Mouse (Mus musculus): ENCODE data around the gene Chd3.

Chd3 gene

DNA sequence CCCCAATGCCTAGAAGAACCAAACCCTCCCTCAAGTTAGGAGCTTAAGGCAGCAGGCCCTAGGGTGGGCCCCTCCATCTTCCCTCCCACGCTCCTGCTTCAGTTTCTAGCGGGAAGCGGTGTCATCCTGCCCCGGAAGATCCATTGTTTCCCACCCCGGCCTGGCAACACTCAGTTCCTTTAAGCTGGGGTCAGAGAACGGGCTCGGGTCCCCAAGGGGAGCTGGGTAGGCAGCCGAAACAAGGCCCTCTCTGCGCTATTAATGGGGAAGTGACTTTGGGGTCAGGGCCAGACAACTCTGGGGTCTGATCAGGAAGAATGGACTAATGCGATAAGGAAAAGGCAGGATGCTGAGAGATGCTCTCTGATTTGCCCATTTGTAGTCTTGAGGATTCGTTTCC lies 27.6 kb upstream of the Chd3 start:
- in situ Hi-C loops (cut with MboI; ENCODE audit: unreplicated experiment in 2 of 2), result loop anchor here (5.0 kb wide), 1 partner anchor 36 kb away; no protein-coding TSS in a partner anchor

DNA sequence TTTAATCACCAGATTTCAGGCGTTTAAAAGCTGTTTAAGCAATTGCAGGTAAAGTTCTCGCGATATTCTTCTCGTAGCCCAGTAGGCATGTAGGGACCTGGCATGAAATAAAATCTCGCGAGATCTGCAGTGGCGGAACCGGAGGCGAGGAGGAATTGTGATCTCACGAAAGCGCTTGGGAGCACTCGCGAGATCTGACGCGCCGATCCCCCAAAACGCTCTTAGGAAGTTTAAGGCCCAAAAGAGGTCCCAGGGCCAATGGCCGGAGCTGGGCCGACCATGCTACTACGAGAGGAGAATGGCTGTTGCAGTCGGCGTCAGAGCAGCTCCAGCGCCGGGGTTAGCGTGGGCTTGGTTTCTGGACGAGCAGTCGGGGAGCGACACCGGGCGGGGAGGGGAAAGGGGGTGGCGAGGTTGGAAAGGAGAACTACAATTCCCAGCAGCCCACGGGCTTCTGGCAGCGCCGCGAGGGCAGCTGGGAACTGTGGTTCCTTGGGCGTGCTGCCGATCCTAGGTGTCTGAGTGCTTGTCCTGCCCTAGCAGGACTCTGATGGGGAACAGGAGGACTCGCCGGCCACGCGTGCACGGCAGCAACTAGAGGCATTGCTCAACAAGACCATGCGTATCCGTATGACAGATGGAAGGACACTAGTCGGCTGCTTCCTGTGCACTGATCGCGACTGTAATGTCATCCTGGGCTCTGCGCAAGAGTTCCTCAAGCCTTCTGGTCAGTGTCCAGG lies 26.6 kb upstream of the Chd3 start:
- in situ Hi-C loops (cut with MboI; ENCODE audit: unreplicated experiment in 2 of 2), result loop anchor here (5.0 kb wide), 1 partner anchor 36 kb away; no protein-coding TSS in a partner anchor

DNA sequence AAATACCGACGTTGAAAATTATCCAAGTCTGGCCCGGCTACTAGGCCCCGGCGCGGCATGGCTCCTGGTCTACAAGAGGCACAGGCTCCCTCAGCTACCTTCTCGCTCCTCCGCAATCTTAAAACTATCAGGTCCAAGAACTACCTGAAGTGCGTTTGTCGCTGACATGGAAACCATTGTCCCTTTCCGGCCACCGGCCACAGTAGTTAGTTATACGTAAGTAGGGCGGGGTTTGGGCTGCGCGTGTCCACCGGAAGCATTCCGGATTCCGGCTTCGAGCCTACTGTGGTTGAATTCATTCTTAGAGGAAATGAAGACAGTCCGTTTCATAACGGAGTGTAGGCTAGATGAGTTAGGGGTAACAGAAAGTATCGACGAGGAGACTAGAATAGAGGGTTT lies 26.0 kb upstream of the Chd3 start, which contains the start of the genes Naa38 and Cyb5d1:
Gene Naa38 (plus strand): TSS at position 253 of the 399 bp plus-strand sequence.
Gene Cyb5d1 (minus strand): TSS at position 397 of the 399 bp plus-strand sequence.
- in situ Hi-C loops (cut with MboI; ENCODE audit: unreplicated experiment in 2 of 2), result loop anchor here (5.0 kb wide), 1 partner anchor 37 kb away; no protein-coding TSS in a partner anchor

DNA sequence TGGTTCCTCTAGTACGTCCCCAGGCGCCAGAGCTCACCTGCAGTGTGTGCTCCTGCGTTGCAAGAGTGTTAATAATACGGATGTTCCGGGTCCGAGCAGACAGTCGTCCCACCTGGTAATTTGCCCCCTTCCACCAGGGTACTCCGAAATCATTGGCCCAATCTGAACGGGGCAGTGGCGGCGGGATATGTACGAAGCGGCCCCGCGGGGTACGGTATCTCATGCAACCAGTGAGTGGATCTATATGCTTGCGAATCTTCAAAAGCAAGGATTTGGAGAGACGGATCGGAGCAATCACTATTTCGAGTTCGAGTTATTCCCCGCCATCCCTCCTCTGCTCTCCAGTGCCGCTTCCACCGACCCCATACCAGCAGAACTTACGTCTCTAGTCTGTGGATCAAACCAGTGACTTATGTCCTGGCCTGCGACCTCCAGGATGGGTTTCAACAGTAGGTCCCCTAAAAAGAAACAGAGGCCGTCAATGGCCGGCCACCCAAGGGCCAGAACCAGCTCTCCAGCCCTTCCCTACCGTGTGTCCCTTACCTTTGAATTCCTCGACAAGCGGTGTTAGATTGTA lies 25.5 kb upstream of the Chd3 start:
- in situ Hi-C loops (cut with MboI; ENCODE audit: unreplicated experiment in 2 of 2), result loop anchor here (5.0 kb wide), 2 partner anchors 38 to 87 kb away; no protein-coding TSS in a partner anchor

DNA sequence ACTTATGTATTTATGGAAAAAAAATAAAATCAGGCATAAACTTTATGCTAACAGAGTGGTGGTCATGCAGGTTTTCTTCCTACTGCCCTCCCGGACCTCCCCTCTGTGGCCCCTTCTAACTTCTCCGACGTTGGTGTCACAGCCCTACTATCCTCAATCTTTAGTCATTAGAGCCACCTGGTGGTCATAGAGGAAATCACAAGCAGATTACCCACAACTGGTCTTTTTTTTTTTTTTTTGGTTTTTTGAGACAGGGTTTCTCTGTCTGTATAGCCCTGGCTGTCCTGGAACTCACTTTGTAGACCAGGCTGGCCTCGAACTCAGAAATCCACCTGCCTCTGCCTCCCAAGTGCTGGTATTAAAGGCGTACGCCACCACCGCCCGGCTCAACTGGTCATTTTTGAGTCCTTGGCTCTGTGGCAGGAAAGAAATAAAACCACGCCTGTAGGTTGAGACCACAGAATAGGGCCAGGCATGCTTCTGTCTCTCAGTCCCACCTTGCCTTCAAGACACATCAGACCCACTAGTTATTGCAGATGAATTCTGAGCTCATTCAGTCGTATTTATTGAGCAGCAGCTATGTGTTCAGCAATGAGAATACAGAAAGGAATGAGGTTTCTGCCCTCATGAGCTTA lies 21.3 kb upstream of the Chd3 start:
- in situ Hi-C loops (cut with MboI; ENCODE audit: unreplicated experiment in 2 of 2), result loop anchor here in 1 of 2 experiments (5.0 kb wide), 1 partner anchor 83 kb away; no protein-coding TSS in a partner anchor

DNA sequence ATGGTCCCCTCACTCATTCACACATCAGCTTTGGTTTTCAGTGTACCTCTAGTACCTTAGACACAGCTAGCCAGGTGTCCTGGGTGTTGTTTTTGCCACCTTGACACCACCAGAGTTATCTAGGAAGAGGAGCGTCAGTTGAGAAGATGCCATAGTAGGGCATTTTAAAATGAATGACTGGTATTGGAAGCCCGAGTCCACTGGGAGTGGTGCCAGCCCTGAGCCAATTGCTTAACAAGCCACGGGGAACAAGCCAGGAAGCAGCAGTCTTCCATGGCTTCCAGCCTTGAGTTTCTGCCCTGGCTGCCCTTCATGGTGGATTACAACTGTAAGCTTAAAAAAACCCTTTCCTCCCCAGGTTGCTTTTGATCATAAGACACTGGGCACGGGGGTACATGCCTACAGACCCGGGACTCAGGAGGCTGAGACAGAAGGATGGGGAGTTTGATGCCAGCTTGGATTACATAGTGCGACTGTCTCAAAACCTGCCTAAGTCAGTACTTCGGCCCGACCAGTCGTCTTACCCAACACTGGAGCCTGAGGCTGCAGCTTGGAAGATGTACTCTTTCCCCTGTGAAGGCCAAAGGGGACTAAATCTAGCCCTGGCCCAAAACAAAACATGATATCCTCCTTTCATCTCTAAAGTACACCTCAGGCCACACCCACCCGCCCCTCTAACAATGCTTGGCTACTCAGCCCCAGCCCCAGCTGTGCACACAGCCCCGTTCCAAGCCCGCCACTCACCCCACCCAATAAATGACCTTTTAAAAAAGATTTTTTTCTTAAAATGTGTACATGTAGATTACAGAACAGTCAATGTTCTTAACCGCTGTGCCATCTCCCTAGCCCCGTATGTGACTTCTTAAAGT lies 20.6 kb upstream of the Chd3 start:
- in situ Hi-C loops (cut with MboI; ENCODE audit: unreplicated experiment in 2 of 2), result loop anchor here (5.0 to 10.0 kb wide), 4 partner anchors 55 to 132 kb away; no protein-coding TSS in a partner anchor

DNA sequence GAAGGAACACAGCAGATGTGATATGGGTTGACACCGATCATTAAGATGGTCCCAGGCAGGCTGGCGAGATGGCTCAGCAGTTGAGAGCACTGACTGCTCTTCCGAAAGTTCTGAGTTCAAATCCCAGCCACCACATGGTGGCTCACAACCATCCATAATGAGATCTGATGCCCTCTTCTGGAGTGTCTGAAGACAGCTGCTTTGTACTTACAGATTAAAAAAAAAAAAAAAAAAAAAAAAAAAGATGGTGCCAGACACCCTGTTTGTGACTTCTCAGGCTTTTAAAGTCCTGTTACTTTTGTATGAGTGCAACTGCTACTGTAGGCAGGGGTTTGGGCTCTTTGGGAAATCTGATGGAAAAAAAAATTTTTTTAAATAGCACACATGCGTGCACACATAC lies 19.5 kb upstream of the Chd3 start:
- in situ Hi-C loops (cut with MboI; ENCODE audit: unreplicated experiment in 2 of 2), result loop anchor here (5.0 to 10.0 kb wide), 3 partner anchors 54 to 131 kb away; no protein-coding TSS in a partner anchor

DNA sequence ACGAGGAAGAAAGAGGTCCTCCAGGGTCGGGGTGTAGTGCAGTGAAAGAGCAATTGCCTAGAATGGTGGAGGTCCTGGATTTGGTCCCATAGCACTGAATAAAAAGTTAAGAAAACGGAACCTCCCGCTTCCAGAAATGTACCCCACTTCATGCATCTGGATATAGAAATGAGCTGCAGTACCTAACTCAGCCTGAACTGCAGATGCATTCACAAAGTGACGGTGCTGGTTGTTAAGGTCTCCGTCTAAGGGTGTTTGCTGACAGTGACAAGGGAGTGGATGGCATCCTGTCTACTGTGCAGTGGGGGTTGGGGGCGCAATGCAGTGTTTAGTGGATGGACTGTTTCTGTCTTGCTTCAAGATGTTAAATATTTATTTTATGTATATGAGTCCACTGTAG lies 17.6 kb upstream of the Chd3 start:
- in situ Hi-C loops (cut with MboI; ENCODE audit: unreplicated experiment in 2 of 2), result loop anchor here (5.0 to 10.0 kb wide), 3 partner anchors 52 to 129 kb away; no protein-coding TSS in a partner anchor

DNA sequence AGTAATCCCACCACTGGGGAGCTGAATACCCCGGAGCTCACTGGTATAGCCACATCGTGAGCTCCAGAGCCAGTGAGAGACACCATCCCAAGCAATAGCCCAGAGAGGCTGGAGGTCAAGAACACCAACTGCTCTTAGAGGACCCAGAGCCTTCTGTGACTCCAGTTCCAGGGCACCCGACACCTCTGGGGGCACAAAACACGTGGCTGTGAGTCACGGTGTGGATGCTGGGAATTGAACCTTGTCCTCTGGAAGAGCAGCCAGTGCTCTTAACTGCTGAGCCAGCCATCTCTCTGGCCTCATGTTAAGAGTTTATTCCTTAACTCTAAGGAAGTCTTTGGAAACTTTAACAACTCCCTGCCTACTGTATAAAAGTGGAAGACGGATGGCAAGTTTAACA lies 15.8 kb upstream of the Chd3 start:
- in situ Hi-C loops (cut with MboI; ENCODE audit: unreplicated experiment in 2 of 2), result loop anchor here (5.0 to 10.0 kb wide), 4 partner anchors 50 to 132 kb away; no protein-coding TSS in a partner anchor

DNA sequence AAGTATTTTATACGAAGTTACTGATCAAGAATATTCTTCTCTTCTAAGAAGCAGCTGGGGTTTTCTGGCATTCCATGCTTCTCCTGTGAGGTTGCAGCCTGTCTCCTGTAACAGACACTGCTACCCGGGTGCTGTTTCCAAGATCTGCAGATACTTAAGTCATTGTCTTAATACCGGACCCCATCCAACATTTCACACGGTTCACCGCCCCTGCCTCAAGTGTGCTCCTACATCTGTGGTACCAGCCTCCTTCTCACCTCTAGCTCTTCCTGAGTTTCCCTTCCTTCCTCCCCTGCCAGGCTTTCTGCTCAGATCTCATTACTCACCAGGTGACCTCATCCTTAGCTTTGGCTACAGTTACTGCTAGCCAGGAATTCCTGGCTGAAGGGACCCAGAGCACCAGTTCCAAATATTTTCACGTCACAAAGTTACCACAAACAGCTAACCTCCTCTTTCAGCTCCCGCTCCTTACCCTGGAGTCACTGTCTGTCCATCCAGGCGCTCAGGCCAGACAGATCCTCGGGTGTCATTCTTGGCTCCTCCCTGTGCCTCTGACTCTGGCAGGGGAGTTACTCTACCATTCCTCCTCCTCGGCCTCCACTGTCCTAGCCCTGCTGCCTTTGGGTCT lies 13.4 kb upstream of the Chd3 start:
- in situ Hi-C loops (cut with MboI; ENCODE audit: unreplicated experiment in 2 of 2), result loop anchor here (5.0 to 10.0 kb wide), 2 partner anchors 48 to 135 kb away; no protein-coding TSS in a partner anchor

DNA sequence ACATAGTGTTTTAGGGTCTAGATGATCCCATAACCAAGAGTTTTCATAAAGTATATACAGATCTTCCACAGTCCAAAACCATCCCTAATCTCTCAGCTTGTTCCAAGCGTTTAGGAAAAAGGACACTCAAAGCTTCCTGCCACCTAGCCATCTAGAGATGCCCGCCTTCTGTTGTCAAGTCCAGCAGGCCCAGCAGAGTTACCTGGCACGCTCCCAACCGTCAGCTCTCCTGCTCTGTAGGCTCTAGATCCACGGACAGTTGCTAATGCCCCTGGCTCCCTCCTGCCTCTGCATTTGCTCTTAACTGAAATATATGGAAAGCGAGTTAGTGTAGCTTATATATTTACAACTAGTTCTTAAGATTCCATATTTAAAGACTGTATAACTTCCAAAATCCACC lies 12.2 kb upstream of the Chd3 start:
- in situ Hi-C loops (cut with MboI; ENCODE audit: unreplicated experiment in 2 of 2), result loop anchor here (5.0 to 10.0 kb wide), 2 partner anchors 47 to 136 kb away; no protein-coding TSS in a partner anchor

DNA sequence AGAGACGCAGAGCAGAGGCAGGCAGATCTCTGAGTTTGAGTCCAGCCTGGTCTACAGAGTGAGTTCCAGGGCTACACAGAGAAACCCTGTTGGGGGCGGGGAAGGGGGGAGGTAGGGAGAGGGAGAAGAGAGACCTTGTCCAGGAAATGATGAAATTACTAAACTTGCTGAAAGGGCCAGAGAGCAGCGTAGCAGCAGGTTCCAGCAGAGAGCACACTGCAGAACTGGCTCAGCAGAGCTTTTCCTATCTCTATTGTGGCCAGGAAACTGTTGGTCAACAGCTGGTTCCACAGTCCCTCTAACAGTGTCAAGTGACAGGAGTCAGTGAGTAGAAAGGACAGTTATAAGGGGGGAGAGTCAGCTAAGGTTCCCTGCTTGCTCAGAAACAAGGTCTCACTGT lies 10.4 kb upstream of the Chd3 start:
- in situ Hi-C loops (cut with MboI; ENCODE audit: unreplicated experiment in 2 of 2), result no loop called here

DNA sequence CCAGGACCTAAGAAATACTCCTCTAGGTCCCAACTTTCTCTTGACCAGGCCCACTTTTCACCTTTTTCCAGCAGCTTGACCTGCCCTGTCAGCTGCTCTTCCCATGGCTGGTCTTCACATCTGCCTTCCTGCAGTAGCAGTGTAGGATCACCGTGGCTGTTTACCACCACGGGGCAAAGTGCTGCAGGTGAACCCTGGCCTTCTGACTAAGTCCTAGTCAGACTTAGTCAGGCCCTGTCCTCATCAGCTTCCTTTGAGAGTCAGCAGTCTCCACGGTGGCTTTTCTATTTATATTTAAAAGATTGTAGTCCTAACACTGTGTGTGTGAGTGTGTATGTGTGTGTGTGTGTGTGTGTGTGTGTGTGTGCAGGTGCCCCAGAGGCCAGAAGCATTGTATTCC lies 8.6 kb upstream of the Chd3 start:
- in situ Hi-C loops (cut with MboI; ENCODE audit: unreplicated experiment in 2 of 2), result no loop called here

DNA sequence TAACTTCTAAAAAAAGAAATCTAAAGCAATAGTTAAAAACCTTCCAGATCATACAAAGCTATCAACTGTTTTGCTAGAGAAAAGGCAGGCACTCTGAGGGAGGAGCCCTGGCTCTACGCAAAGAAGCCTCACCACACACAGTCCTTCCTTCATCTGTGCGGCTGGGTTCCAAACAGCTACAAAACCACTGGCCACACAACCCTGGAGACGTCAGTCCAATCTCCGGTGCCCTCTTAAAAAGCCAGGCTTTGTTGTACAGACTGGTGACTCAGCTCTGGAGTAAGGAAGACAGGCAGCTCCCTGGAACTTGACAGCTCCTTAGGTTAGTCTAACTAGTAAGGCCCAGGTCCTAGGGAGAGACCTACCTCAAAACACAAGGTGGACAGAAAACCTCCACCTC lies 6.4 kb upstream of the Chd3 start:
- in situ Hi-C loops (cut with MboI; ENCODE audit: unreplicated experiment in 2 of 2), result no loop called here

DNA sequence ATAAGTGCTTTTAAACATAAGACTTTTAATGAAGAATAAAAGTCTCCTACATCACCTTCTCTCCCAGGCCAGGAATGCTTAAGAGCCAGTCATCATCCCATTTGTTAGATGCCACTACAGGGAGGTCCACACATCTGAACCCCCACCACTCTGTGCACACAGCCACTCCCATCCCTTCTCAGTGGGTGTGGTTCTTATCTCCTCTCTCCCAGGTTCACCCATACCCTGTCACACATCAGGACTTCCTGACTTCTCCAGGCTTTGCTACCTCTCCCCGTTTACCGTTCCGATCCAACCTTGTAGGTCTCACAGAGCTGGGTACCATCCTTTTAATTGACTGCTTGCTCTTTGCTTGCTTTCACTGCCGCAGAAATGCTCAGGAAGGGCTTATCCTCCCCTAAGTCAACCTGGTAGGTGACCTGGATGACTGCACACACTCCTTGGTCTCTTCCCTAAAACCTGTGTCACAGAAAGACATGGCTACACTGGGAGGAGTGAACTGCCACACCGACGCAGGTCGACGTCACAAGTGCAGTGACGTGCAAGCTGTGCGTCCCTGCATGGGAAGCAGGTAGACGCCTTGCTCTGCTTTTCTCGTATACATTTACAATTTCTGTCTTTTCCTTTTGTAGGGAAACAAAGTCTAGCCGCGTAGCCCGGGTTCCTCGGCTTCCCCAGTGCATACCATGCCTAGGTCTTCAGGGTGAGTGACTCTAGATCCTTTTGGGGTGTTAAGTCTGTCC lies 4.2 kb upstream of the Chd3 start:
- in situ Hi-C loops (cut with MboI; ENCODE audit: unreplicated experiment in 2 of 2), result no loop called here

DNA sequence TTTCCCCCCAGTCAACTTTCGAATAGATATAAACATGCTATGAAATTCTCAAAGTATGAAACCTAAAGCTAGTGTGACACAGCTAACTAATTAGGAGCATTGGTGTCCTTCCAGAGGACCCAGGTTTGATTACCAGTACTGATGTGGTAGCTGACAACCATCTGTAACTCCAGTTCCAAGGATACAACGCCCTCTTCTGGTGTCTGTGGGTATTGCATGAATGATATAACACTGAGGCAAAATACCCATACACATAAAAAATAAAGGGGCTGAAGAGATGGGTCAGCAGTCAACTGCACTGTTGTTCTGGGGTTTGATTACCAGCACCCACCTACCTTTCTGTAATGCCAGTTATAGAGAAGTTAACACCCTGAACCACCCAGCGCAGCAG lies 3.6 kb upstream of the Chd3 start:
- in situ Hi-C loops (cut with MboI; ENCODE audit: unreplicated experiment in 2 of 2), result no loop called here

DNA sequence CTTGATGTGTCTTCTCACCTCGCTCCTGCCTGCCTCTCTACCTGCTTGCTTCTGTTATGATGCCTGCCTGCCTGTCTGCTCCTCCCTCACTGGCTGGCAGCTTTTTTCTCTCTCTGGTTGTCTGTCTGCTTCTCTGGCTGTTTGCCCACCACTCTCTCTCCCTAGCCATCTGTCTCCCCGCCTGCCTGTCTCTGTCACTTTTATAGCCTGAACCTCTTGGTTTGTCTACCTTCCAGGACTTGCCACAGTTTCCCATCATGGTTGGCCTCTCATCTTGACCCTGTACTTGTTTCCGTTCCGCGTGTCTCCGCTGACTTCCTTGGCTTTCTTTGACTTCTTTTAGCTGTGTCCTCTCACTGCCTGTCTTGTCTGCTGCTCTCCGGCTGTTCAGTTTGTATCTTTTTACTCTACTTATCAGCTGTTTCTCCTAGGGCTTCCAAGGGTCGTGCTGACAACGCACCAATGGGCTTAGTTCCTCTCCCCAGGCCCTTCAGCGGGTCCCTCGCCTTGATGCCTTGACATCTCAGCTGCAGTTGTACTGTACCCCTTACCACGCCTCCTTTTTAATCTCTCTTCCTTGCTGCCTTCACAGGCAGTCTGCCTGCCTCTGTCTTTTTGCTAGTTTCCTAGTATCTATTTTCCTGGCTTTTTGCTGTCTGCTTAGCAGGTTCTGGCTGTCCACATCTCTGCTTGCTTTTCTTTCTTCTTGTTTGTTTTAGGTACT lies 3.0 kb upstream of the Chd3 start:
- in situ Hi-C loops (cut with MboI; ENCODE audit: unreplicated experiment in 2 of 2), result no loop called here

DNA sequence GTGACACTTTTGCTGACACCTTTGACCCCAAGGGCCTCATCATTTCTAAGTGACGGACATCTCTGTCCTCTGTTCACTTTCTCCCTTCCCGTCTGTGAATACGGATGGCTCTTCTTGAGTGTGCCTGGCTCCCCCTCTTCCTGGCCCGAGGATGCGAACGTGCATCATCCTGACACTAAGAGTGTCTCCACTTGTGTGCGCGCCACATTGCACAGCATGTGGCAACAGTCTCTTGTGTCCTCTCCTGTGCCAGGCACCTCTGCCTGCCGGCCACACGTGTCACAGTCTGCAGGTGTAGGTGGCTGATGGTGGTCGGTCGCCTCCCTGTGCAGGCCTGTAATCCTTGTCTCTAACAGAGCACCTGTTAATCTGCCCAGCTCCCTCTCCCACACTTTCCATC lies 2.4 kb upstream of the Chd3 start:
- in situ Hi-C loops (cut with MboI; ENCODE audit: unreplicated experiment in 2 of 2), result no loop called here
